Mouse (Mus musculus) small intestine, adult 2 months (tissue): ENCODE results near the gene Lrrc28. TPM values are rescaled to one million over a fixed set of nuclear protein-coding genes. Genes with fewer than 3 reads are reported as not detected.
A peak's percentile ranks its signal among the peaks of the same experiment; 100 is the strongest.
"Not testable (repeated sequence)": the region's sequence is repeated elsewhere in the genome, so short reads cannot be mapped to it uniquely, and the experiment has no call there.

Experiments used
- H3K27ac ChIP-seq: fragments of 200-500 bp; 2 replicates; pipeline ENCODE4 v1.5.1; 2012; ENCODE audit warnings: low read depth, low read length, control low read depth, inconsistent platforms; ENCODE audit not compliant: insufficient read depth
- H3K27me3 ChIP-seq: fragments of 200-500 bp; 2 replicates; pipeline ENCODE4 v1.6.1; 2012; ENCODE audit warnings: mild to moderate bottlenecking, moderate library complexity, low read length, inconsistent platforms; ENCODE audit not compliant: control insufficient read depth, insufficient read depth
- H3K36me3 ChIP-seq: fragments of 200-500 bp; 2 replicates; pipeline ENCODE4 v1.6.1; 2012; ENCODE audit warnings: mild to moderate bottlenecking, low read length, control low read depth, inconsistent platforms; ENCODE audit not compliant: control insufficient read depth, insufficient read depth
- H3K4me1 ChIP-seq: fragments of 200-500 bp; 2 replicates; pipeline ENCODE4 v1.6.1; 2012; ENCODE audit warnings: low read length, inconsistent platforms, mixed read lengths; ENCODE audit not compliant: control insufficient read depth, insufficient read depth, insufficient read length
- H3K4me3 ChIP-seq: fragments of 200-500 bp; 2 replicates; pipeline ENCODE4 v1.5.1; 2012; ENCODE audit warnings: low read depth, mild to moderate bottlenecking, control low read depth, inconsistent platforms, low read length, moderate library complexity
- CTCF ChIP-seq: fragments of 200-500 bp; IDR thresholded peaks from 2 replicates; pipeline ENCODE4 v1.5.1; 2012; ENCODE audit warnings: low read depth, mild to moderate bottlenecking, control low read depth, inconsistent platforms, low read length, moderate library complexity, mixed read lengths; ENCODE audit not compliant: insufficient replicate concordance, insufficient read length; ENCODE audit errors: extremely low read depth
- POLR2A ChIP-seq: fragments of 200-500 bp; IDR thresholded peaks from 2 replicates; pipeline ENCODE4 v1.6.1; 2012; ENCODE audit warnings: low read depth, mild to moderate bottlenecking, control low read depth, inconsistent platforms, low read length, moderate library complexity
- WGBS: fragments of 180-500 bp; shearing (Covaris S2); methylation state at CpG from one replicate; pipeline ENCODE4 v1.1.7; 2018; 5-methylcytosine and 5-hydroxymethylcytosine counted together
- polyA plus RNA-seq: library from polyadenylated mRNA; depleted of rRNA; stranded (reverse); fragments of >200 nt; gene quantifications from 2 replicates; pipeline ENCODE4 v1.2.3, GENCODE M21; 2012

Lrrc28 gene
- polyA plus RNA-seq, 1 experiment: 16.6 TPM

GRCm38 (mm10) chr7:67536588-67537372, 108.3 kb downstream of the Lrrc28 start:
- Histone ChIP-seq H3K27me3 (no peaks in the 10 kb centered on the region), H3K4me3 (no peak overlapping the region), H3K27ac (no peak overlapping the region), H3K4me1 (peaks cover 2% of the 10 kb centered on the region), H3K36me3 (no peaks in the 10 kb centered on the region)
- 92% methylated on average over 11 of the region's 11 CpGs for WGBS
- no peak for TF ChIP-seq POLR2A
- no peak for TF ChIP-seq CTCF

GRCm38 (mm10) chr7:67535941-67536340, 109.1 kb downstream of the Lrrc28 start:
- no peak overlapping the region for H3K27ac ChIP-seq
- no peak for TF ChIP-seq CTCF
- TF ChIP-seq POLR2A: no peak
- peaks cover 2% of the 10 kb centered on the region for H3K4me1 ChIP-seq
- no peaks in the 10 kb centered on the region for H3K36me3 ChIP-seq
- no peaks in the 10 kb centered on the region for H3K27me3 ChIP-seq
- H3K4me3 ChIP-seq: no peak overlapping the region
- WGBS: 79% methylated on average over 4 of the region's 4 CpGs

GRCm38 (mm10) chr7:67530981-67531380, 114.1 kb downstream of the Lrrc28 start:
- H3K4me3 ChIP-seq: no peak overlapping the region
- H3K36me3 ChIP-seq: peaks cover 2% of the 10 kb centered on the region; the same call in 1 of the 2 replicates
- no peaks in the 10 kb centered on the region for H3K27me3 ChIP-seq
- H3K4me1 ChIP-seq: peaks cover 12% of the 10 kb centered on the region
- 70% methylated on average over 2 of the region's 2 CpGs for WGBS
- TF ChIP-seq POLR2A: no peak
- TF ChIP-seq CTCF: no peak
- no peak overlapping the region for H3K27ac ChIP-seq

- Histone ChIP-seq H3K27me3 (no peaks in the 10 kb centered on the region), H3K27ac (no peak overlapping the region), H3K36me3 (peaks cover 2% of the 10 kb centered on the region; the same call in 1 of the 2 replicates), H3K4me1 (peaks cover 9% of the 10 kb centered on the region), H3K4me3 (no peak overlapping the region)
- 88% methylated on average over 6 of the region's 6 CpGs for WGBS
- TF ChIP-seq CTCF (no peak), POLR2A (no peak)
Measured at GRCm38 (mm10) chr7:67529381-67529780, 115.7 kb downstream of the Lrrc28 start.

DNA sequence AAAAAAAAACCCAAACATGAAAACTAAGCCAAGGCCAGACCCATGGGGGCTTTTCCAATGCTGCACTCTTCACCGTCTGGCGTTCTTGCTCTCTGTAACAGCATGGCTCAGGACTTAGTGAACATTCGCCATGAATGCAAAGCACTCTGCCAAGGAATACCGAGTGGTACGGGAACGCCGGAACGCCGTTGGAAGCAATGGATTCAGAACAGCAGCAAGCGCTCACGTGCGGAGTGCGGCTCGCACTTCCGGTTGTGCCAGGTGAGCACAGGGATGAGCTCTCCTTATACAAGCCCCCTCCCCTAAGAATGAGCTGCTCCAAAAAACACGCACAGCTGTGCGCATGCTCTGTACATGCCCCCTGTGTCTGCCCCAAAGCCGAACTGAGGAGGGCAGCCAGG, 116.2 kb downstream of the Lrrc28 start:
- 93% methylated on average over 18 of the region's 18 CpGs for whole genome bisulfite sequencing
- Histone ChIP-seq H3K4me3 (no peak overlapping the region), H3K27ac (no peak overlapping the region), H3K36me3 (peaks cover 2% of the 10 kb centered on the region; the same call in 1 of the 2 replicates), H3K4me1 (peaks cover 9% of the 10 kb centered on the region), H3K27me3 (no peaks in the 10 kb centered on the region)
- TF ChIP-seq POLR2A: no peak
- TF ChIP-seq CTCF: no peak

DNA sequence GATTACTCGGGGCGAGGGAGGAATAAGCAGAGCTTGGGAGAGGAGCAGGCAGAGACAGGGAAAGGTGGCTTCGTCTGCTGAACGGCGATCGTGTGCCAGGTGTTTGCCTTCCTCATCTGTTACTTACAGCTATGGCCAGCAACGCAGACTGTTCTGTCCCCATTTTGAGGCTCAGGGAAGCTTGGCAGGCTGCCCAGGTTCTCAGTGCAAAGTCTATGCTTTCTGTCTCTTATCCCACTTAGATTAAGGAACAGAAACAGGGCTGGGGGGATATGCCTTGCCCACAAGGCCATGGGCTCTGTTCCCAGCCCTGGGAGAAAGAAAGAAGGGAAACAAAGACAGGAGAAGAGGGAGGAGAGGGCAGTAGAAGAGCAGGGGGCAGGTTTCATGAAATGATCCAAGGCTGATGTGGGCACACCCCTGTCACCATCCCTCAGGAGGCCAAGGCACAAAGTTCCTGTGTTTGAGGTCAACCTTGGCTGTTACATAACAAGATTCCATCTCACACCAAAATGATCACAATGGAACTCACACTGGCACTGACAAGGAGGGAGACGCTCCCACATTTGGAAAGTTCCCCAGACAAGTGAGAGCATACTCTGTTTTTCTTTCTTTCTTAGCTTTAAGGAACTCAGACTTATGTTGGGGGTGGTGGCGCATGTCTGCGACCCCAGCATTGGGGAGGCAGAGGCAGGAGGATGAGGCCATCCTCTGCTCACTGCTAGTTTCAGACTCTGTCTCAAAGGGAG, 116.8 kb downstream of the Lrrc28 start:
- Histone ChIP-seq H3K27ac (peak overlapping the region; percentile 43; the same call in 1 of the 2 replicates), H3K36me3 (peaks cover 2% of the 10 kb centered on the region; the same call in 1 of the 2 replicates), H3K4me1 (peaks cover 9% of the 10 kb centered on the region), H3K4me3 (no peak overlapping the region), H3K27me3 (no peaks in the 10 kb centered on the region)
- TF ChIP-seq POLR2A: no peak
- WGBS: 31% methylated on average over 10 of the region's 10 CpGs

GRCm38 (mm10) chr7:67525886-67526580, 119.0 kb downstream of the Lrrc28 start:
- TF ChIP-seq CTCF (no peak), POLR2A (no peak)
- H3K27me3 ChIP-seq: no peaks in the 10 kb centered on the region
- no peak overlapping the region for H3K4me3 ChIP-seq
- H3K27ac ChIP-seq: no peak overlapping the region
- H3K36me3 ChIP-seq: peaks cover 2% of the 10 kb centered on the region; the same call in 1 of the 2 replicates
- 68% methylated on average over 3 of the region's 3 CpGs for WGBS
- H3K4me1 ChIP-seq: peaks cover 9% of the 10 kb centered on the region

- not testable (repeated sequence) for H3K27me3 ChIP-seq, H3K27ac ChIP-seq, H3K4me3 ChIP-seq, H3K36me3 ChIP-seq, H3K4me1 ChIP-seq
- WGBS: 88% methylated on average over 8 of the region's 8 CpGs
Measured at GRCm38 (mm10) chr7:67524069-67524468, 121.0 kb downstream of the Lrrc28 start.
